Mouse (Mus musculus) ovary, adult 18-20 months (tissue): ENCODE data around the gene Nelfb.

Experiments used
- DNase-seq: peaks from one replicate; pipeline ENCODE4 v3.0.0; 2022; ENCODE audit warnings: low spot score, mixed read lengths

The Nelfb gene

DNA sequence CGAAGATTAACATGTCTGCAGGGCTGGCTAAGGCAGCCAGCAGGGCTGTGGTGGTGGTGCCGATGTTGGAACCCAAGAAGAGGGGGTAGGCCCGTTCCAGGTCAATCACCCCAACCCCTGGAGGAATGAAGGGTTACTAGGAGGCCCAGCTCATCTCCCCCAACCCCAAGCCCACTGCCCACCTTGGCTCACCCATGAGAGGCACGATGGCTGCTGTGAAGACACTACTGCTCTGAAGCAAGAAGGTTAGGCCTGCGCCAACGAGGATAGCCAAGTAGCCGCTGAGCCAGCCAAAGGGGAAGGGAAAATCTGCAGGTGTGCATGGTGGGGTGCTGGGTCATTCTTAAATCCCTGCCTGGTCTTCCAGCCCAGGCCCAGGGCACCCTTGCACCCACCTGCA is 19.3 kb upstream of the Nelfb start:
- no peak for DNase-seq

DNA sequence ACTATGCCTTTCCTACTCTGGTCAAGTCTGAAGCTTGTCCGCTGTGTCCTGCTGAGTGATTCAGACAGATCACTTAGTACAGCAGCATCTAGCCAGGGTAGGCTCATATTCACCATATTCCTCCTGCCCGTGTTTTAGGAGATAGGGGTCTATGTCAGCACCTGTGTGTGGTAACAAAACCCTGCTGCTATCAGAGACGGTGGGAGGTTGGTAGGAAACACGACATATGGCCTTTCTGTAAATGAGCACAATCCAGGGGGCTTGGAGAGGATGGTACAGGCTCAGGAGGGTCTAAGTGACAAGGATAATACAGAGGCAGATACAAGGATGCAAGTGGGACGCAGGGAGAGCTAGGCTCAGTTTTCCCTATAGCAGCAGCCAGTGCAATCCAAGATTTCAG is 18.3 kb upstream of the Nelfb start:
- no peak for DNase-seq

DNA sequence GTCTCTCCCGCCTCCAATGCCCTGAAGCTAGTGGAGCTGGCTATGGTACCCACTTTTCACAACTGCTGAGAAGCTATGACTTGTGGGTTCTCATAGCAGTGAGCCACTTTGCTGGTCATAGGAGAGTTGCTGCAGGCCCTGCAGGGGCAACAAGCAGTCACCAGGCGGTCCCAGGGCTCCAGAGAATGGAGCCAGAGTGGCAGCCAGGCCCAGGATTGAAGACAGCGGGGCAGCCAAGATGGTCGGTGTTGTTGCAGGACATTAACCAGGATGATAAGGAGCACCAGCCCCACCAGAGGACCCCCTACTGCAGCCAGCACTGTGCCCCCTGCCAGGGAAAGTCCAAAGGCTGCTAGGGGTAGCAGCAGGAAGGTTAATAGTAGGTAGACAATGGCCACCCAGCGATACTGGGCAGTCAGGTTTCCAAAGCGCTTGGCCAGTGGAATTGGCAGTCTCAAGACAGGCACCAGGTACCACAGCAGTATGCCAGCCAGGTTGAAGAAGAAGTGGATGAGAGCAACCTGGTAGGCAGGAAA is 17.8 kb upstream of the Nelfb start:
- DNase-seq, result no peak

DNA sequence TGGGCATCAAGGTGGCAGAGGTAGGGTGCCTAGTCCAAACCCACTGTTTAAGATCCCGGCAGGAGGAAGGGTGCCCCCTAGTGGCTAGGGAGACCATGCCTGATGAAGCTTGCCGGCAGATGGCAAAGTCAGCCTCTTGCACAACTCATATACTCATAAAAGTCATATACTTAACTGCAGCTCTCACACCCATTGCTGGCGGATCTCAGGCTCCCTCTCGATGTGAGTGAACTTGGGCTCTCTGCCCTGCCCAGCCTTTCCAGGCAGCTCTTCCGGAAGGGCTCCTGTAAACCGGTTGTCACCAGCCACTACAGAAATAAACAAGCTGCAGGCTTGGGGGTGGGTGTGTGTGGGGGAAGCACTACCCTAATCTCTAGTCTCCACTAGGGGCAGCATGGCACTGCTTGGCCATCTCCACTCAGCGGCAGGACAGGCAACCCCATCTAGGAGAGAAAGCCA is 17.2 kb upstream of the Nelfb start:
- DNase-seq, result peak; percentile 77

DNA sequence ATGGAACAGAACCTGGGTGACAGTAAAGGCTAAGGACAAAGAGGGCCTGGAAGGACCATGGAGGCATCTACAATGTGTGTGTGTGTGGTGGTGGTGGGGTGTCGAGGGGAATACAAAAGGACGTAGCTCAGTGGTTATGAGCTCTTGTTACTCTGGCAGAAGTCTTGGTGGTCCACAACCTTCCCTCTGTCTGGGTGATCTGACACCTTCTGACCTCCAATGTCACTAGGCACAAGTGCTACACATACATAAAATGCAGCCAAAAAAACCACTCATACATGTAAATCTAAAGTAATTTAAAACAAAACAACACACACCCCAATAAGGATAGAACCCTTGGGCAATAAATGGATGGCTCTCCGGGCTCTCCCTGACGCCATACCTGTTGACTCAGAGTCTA is 16.1 kb upstream of the Nelfb start:
- no peak for DNase-seq

DNA sequence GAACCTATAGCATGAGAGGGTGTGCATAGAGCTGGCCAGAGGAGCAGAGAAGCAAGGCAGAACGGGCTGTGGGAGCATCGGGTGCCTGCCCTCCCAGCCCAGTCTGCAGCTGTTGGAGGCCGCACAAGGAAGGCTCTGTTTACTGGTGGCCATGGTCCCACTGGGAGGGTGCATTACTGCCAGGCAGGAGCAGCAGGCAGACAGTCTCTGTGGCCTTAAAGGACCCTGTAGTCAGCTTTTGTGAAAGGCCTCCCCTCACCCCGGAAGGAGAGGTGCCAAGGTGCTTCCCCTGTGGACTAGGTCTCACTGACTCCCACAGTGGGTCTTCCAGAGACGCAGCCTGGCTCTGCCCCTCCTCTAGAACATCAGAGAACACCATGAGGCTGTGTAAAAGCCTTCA is 15.6 kb upstream of the Nelfb start:
- DNase-seq, result no peak

DNA sequence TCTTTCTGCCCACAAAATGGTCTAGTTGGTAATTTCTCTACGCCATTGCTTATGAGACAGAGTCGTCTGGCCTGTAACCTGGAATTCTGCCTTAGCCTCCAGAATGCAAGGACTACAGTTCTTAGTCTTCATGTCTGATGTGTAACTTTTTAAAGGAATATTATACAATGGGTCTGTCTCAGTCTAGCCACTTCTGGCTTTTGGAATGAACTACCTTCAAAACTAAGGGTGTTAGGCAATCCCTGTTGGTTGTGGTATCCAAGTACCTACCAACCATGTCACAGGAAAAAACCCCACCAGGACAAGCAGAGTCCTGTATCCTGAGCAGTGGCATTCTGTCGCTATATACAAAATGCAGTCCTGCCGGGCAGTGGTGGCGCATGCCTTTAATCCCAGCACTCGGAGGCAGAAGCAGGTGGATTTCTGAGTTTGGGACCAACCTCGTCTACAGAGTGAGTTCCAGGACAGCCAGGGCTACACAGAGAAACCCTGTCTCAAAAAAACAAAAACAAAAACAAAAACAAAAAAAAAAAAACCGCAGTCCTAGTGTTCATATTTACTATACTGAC is 14.6 kb upstream of the Nelfb start:
- DNase-seq, result no peak

DNA sequence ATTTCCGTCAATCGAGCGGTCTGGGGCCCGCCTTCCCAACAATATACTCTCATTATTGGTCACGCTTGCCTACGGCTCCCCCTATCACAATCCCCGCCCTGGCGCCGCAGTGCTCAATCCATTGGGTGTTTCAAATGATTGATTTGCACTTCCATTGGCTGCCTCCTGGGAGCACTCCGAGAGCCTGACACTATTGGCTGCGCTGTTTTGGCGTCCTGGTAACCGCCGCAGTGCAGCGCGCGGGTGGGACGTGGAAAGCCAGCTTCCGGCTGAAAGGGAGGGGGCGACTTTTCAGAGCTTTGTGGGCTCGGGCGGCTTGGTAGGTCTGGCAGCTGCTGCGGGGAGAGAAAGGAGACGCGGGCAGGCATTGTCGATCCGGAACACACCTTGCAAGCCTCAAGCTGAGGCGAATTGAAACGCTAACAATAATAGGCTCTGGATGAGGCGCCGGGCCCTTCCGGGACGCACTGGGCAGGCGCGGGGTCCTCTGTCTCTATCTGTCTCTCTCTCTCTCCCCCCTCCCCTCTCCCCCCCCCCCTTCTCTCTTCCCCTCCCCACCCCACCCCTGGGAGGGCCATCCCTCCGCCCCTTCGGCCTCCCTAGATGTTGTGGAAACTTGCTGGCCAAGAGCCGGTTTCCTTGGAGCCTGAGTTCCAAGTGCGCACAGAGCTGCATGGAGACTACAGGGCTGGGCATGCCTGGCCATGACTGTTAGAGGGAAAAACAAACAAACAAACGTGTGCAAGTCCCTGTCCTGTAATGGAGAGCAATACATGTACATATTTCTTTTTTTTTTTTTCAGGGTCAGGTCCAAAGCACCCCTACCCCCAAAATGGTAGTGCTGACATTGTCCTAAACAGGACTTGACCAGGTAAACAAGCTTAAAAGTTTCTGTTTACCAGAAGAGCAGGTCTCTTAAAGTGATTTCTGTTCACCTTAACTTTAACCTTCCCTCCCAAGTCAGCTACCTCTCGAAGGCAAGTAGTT is 13.8 kb upstream of the Nelfb start:
- DNase-seq, result peak; percentile 100

DNA sequence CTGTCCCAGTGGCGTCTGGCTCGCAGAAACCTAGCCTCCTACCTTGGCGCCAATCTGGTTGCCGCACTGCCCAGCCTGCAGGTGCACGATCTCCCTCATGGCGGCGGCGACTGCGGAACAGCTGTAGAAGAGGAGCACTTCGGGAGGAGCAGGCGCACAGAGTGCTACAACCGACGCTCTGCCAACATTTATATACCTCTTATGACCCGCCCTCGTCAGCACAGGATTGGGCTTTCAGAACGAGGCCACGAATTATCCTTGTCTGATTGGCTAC is 13.1 kb upstream of the Nelfb start, which contains the start of gene Tubb4b:
TSS of gene Tubb4b (minus strand) at position 211 of the 274 bp plus-strand sequence.
- DNase-seq, result no peak

DNA sequence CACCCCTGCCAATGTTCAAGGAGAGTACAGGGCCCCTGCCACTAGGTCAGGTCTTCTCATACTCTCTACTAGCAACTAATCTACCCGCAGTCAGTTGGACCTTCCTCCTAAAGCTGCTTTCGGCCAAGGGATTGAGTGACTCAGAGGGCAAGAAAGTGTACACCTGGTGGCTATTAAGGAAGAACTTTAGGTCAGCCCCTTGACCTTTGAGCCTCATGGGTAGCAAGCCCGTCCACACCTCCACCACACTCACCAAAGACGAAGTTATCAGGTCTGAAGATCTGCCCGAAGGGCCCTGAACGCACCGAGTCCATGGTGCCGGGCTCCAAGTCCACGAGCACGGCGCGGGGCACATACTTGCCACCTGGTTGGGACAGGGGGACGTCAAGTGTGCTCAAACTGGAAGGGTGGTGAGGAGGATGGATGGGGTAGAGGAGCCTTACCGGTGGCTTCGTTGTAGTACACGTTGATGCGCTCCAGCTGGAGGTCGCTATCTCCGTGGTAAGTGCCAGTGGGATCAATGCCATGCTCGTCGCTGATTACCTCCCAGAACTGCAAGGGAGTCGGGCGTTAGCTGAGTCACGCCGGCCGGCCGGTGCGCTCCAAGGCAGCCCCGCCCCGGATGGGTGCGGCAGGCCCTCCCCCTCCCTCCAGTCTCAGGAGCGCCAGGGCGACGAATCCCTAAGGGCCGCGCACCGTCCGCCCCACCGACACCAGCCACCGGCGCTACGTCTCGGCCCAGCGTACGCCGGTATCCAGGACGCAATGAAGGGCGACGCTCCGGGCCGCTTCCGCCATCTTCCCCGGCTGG is 12.6 kb upstream of the Nelfb start:
- peak; percentile 76 for DNase-seq

DNA sequence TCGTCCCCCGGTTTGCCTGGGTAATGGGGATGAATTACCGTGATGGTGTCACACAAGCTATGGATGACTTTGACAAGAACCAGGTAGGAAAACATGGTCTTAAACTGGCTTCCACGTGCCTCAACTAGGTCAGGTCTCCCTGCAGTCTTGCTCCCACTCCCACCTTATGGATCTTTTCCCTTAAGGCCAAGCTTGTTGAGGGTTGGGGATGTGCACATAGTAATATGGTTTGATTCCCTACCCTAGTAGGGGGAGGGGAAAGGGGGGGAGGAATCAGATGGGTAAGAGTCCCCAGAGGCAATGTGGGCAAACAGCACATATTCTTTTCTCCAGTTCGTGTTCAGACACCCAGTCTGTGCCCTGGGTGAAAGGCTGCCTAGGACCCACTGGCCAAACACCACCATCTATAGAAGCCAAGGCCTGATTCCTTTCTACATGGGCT is 10.1 kb upstream of the Nelfb start:
- no peak for DNase-seq

DNA sequence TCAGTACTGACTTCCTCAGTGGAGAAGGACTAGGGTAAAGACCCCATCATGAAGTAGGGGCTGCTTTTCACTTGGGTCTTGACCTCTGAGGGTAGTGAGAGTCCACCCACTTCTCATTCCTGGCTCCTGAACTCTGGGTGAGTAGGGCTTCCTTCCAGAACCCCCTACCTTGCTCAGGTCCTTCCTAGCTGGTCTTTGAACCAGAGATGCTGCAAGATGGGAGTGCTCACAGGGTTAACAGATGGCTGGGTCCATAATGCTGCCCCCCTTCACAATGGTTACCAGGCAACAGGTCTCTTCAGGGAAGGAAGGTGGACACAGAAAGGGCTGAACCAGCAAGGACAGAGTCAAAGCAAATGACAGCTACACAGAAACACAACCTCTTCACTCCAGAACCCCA is 7.2 kb upstream of the Nelfb start, which contains the start of gene Fam166a:
TSS of gene Fam166a (plus strand) at position 301 of the 400 bp plus-strand sequence.
- DNase-seq, result no peak

DNA sequence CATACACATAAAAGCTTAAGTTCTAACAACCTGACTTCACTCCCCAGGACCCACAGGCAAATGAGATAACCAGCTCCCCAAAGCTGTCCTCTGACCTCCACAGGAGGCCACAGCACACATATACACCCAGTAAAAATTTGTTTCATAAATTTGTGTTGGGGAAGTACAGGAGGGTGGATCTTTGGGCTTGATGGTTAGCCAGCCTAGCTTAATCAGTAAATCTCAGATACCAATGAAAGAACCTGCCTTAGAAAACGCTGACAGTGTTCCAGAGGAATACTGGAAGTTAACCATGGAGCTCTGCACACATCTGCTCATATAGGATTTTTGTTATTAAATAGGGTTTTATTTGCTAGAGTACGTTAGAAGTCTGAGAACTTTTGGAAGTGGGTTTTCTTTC is 6.4 kb upstream of the Nelfb start:
- no peak for DNase-seq

DNA sequence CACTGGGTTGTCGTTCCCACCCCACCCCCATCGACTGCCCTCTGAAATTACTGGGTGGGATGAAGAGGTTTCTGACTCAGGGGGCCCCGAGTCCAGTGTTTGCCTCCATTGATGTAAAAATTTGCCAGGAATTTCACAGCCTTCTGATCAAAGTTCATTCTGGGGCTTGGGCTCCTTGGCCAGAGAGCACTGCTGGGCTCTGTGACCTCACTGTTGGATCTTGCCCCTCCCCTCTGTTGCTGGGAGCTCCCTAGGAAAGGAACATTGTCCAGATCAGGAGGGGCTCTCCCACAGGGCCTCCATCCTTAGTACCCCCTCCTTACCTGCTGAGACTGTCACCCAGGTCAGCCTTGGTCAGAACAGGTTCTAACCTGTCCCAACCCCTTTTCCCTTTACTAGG is 3.2 kb upstream of the Nelfb start, which contains the start of gene Stpg3:
TSS of gene Stpg3 (minus strand) at position 194 of the 400 bp plus-strand sequence.
- DNase-seq, result no peak

DNA sequence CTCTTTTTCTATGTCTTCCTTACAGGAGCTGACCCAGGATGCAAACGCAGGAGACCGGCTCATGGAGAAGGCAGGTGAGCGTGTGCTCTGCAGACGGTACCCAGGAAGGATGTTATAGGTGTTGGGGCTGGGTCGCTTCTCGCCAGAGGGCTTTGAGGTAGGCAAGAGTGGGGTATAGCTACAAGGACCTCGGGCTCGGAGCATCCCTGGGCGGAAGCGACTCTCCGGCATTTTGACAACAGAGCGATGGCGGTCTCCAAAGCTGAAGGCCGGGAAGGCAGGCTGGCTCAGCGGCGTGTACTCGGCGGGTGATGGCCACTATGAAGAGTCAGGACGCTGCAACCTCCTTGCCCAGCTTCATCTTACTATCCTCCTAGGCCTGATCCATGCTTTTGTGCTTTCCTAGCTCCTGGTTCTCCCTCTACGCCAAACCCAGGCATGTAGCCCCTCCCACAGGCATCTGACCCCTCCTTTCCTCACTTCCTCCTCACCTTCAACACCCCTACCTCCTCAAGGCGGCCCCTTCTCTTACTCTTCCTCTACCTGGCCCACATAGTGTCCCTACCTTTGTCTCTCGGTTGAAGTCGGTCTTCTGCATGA is 2.1 kb upstream of the Nelfb start:
- DNase-seq, result no peak

DNA sequence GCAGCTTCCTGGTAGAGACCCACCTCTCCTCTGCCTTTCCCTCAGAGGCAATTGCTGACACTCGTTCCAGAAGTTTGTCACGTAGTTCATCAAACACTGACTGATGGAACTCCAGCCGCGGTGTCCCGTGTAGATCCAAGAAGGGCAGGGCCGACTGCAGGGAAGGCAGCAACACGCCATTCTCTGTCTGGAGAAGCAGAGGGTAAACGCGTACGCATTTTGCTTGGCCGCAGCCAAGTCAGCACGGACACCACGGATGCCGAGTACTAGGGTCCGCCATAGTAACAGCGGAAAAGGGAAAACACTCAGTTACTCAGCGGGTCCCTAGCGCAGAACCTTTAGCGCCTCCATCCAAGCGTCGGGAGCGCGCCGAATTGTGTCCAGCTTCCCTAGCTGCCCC is 603 bp downstream of the Nelfb start:
- DNase-seq, result no peak

DNA sequence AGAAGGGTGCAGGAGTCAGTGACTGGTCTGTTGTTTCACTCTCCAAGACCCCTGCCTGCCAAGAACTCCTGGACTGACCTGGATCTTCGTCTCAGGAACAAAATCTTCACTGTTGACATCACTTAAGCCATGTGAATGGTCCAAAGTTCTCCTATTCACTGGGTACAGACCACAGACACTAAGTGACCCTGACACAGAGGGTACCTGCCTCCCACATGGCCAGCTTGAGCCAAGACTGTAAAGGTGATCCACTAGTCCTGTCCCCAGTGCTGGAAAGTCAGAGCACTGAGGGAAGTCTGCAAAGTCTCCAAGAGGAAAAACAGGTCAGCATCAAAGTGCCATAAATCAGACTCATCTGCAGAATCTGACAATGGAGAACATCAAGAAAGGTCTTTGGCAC is 3.7 kb downstream of the Nelfb start:
- DNase-seq, result no peak

DNA sequence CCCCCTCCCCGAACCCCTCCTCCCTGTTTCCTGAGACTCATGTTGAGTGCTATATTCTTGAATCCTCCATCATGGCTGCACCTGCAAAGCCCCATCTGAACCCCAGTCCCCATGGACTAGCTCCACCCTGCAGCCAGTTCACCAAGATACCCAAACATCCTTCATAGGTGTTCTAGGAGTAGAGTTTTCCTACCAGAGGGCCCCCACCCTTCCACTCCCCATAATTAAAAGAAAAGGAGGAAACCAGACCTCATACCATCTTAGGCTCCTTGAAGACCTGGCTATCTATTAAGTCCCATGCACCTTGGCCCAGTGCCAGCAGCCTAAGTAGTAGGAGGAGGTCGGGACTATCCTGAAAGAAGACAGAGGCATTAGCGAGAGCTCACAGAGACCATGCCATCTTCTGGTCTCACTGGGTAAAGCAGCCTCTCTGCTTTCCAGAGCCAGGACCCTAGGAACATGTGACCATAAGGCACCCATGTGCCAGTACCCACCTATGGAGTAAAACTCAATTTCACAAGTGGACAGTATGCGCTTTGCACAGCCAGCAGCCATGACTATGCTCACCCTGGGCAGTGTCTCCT is 7.6 kb downstream of the Nelfb start:
- DNase-seq, result no peak

DNA sequence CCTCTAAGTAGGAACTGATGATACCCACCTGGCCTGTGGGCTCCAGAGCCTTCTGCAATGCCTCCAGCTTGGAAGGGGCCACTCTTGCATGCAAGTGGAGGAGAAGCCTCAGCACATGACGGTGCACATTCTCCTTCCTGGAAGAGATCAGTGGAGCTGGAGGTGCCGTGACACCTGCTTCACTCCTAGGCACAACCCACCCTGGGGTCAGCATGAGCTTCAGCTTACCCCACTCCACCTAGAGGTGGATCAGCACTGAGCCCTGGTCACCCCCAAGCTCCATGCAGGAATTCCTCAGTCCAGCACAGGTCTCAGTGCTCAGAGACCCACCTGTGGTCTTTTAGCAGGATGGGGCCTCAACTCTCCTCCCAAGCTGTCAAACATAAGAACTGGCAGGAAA is 10.7 kb downstream of the Nelfb start:
- no peak for DNase-seq

DNA sequence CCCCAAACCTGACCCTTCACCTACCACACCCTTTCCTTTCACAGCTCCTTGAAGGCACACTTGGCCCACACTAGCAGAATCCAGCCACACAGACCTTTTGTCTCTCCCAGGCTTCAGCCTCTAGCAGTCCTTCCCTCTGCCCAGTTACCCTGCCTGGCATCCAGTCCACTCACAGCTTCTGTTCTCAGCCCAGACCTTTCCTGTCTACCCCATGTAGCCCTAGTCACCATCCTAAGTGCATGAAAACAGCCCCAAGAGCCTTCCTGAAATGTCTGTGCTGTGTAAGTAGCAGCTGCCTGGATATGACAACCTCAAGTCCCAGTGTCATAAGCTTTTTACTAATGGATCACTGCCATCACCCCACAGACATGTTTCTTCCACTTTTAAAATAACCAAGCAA is 13.3 kb downstream of the Nelfb start:
- no peak for DNase-seq

DNA sequence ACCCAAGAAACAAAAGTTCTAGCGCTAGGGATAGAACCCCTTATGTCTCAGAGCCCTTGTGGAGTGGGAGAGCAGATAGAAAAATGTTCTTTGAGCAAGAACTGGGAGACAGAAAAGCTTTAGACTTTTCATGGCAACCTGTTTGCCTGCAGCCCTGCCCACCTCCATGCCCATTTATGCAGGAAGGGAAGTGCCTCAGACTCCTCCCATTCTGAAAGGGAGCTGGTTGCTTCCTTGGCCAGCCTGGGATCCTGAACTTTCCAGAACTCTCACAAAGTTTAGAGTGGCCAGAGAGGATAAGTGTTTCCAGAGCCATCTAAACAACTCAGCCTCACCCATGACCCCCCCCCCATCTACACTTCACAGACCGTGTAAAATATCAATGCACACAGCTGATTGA is 14.1 kb downstream of the Nelfb start:
- DNase-seq, result no peak
